Mouse (Mus musculus): ENCODE data around the gene Chfr. TPM values are rescaled to one million over a fixed set of nuclear protein-coding genes. Genes with fewer than 3 reads are reported as not detected.
A peak's percentile ranks its signal among the peaks of the same experiment; 100 is the strongest.

Gene Chfr
- polyA plus RNA-seq, 1 experiment, result 185 TPM

DNA sequence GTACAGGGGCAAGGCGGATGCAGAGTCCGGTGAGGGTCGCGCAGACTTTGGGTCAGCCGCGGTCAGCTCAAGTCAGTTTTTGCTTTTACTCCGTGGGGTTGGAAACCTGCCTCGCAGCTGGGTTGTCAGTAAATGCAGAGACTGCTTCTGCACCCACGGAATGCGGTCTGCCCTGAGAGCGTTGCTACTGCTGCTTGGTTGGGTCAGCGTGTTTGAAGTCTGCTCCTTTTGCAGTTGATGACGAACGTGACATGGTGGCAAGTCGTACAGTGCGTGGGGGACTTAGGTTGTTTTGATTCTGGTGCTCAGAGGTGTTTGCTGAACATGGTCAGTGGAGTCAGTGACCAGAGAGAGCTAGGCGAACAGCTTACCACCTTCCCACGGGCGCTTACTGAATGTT is 41.4 kb downstream of the Chfr start:
- DNase-seq, result no peak
- no peaks in the 10 kb centered on the region for H3K27me3 ChIP-seq (ENCODE audit: control insufficient read depth, insufficient read depth, low read length)
- H3K4me1 ChIP-seq (replicated peaks; ENCODE audit: control insufficient read depth, insufficient read depth, low read length), result 0 out of 2 replicates have a peak, but pooled peaks cover 2% of the 10 kb centered on the region
- H3K27ac ChIP-seq (ENCODE audit: control insufficient read depth, insufficient read depth, low read length), result no peak overlapping the region
- 0 out of 2 replicates have a peak, but pooled peaks have one; percentile 32 for TF ChIP-seq POLR2A (IDR thresholded peaks at IDR 0.05; ENCODE audit: control insufficient read depth, extremely low read depth, insufficient read depth, low read length, poor library complexity)
- TF ChIP-seq CTCF (IDR thresholded peaks at IDR 0.05; ENCODE audit: borderline replicate concordance, control insufficient read depth, extremely low read depth, insufficient read depth, low read length, poor library complexity), result no peak
- 2% methylated on average over 19 of the region's 19 CpGs for WGBS
- peak overlapping the region; percentile 95 for H3K4me3 ChIP-seq (ENCODE audit: control insufficient read depth, insufficient read depth, low read length)
- H3K36me3 ChIP-seq (ENCODE audit: control insufficient read depth, insufficient read depth, low read length), result peaks cover under 1% of the 10 kb centered on the region; the same call in 1 of the 2 replicates

DNA sequence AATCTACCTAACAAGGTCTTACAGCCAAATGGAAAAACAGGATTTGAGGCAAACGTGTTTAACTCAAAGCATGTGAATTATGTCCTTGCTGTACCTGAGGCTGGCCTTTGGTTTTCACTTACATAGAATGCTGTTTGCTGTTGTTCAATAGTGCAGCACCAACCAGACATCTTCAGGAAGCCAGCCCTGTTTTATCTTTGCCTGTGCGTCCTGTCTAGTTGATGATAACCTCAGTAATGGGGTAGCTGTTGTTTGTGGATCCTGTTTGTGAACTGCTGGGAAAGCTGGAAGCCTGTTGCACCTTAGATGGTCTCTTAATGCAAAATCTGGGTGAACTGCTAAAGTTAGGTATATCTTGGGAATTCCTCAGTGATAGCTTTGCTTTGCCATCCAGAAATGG is 43.0 kb downstream of the Chfr start:
- DNase-seq, result no peak
- Histone ChIP-seq H3K4me1 (replicated peaks; ENCODE audit: control insufficient read depth, insufficient read depth, low read length) (0 out of 2 replicates have a peak, but pooled peaks cover 2% of the 10 kb centered on the region), H3K27ac (ENCODE audit: control insufficient read depth, insufficient read depth, low read length) (no peak overlapping the region), H3K27me3 (ENCODE audit: control insufficient read depth, insufficient read depth, low read length) (no peaks in the 10 kb centered on the region), H3K4me3 (ENCODE audit: control insufficient read depth, insufficient read depth, low read length) (no peak overlapping the region), H3K36me3 (ENCODE audit: control insufficient read depth, insufficient read depth, low read length) (no peaks in the 10 kb centered on the region)
- TF ChIP-seq POLR2A (IDR thresholded peaks at IDR 0.05; ENCODE audit: control insufficient read depth, extremely low read depth, insufficient read depth, low read length, poor library complexity), result no peak
- TF ChIP-seq CTCF (IDR thresholded peaks at IDR 0.05; ENCODE audit: borderline replicate concordance, control insufficient read depth, extremely low read depth, insufficient read depth, low read length, poor library complexity), result no peak
- WGBS, result 90% methylated on average over 2 of the region's 2 CpGs

DNA sequence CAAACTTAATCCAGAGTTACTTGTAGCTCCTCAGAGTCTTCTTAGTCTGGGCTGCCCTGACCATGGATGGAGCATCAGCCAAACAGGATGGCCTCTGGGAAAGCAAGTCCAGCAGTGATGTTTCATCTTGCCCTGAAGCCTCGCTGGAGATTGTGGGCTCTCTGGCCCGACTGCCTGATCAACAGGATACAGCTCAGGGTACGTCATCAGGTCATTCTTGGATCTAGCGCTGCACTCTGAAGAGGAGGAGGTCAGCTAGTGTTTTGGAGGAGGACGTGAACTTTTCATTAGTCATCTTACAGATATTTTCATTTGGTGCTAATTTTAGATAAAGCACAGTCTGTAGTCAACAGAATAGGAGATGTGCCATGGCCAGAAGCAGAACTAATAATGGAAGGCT is 46.1 kb downstream of the Chfr start:
- Histone ChIP-seq H3K27me3 (ENCODE audit: control insufficient read depth, insufficient read depth, low read length) (no peaks in the 10 kb centered on the region), H3K36me3 (ENCODE audit: control insufficient read depth, insufficient read depth, low read length) (peaks cover 24% of the 10 kb centered on the region), H3K4me1 (replicated peaks; ENCODE audit: control insufficient read depth, insufficient read depth, low read length) (0 out of 2 replicates have a peak, but pooled peaks cover 2% of the 10 kb centered on the region), H3K4me3 (ENCODE audit: control insufficient read depth, insufficient read depth, low read length) (no peak overlapping the region), H3K27ac (ENCODE audit: control insufficient read depth, insufficient read depth, low read length) (no peak overlapping the region)
- TF ChIP-seq CTCF (IDR thresholded peaks at IDR 0.05; ENCODE audit: borderline replicate concordance, control insufficient read depth, extremely low read depth, insufficient read depth, low read length, poor library complexity) (no peak), POLR2A (IDR thresholded peaks at IDR 0.05; ENCODE audit: control insufficient read depth, extremely low read depth, insufficient read depth, low read length, poor library complexity) (no peak)
- no peak for DNase-seq
- WGBS, result 95% methylated on average over 5 of the region's 5 CpGs

DNA sequence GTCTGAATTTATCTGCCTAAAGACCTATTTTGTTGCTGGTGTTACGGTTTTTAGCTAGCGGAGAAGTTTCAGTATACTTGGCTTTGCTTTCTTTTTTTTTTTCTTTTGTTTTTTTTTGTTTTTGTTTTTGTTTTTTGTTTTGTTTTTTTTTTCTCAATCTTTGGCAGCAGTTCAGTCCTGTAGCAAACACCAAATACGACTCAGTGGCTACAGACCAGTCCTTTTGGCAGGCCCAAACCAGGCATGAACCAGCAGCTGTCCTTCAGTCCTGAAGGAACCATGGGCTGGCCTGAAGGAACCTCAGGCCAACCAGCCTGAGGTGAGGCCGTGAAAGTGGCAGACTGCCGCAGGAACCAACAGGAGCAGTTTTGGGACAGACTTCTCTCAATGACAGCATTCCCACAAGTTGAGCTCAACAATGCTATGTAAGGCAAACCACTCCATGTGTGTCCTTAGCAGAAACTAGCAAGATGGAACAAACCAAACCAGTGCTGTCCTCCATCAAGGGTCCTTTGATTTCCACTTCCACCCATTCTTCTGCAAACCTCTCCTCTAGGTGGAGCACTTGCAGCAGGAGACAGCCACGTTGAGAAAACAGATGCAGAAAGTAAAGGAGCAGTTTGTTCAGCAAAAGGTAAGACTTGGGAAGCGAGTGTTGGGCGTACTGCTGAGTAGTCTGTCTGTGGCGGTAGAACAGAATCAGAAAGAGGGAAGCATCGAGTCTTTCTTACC is 67.7 kb downstream of the Chfr start:
- Histone ChIP-seq H3K4me1 (replicated peaks; ENCODE audit: control insufficient read depth, insufficient read depth, low read length) (no peaks in the 10 kb centered on the region), H3K27ac (ENCODE audit: control insufficient read depth, insufficient read depth, low read length) (no peak overlapping the region), H3K36me3 (ENCODE audit: control insufficient read depth, insufficient read depth, low read length) (peaks cover 59% of the 10 kb centered on the region), H3K27me3 (ENCODE audit: control insufficient read depth, insufficient read depth, low read length) (no peaks in the 10 kb centered on the region), H3K4me3 (ENCODE audit: control insufficient read depth, insufficient read depth, low read length) (no peak overlapping the region)
- WGBS, result 87% methylated on average over 10 of the region's 10 CpGs
- peak; percentile 29 for DNase-seq
- TF ChIP-seq POLR2A (IDR thresholded peaks at IDR 0.05; ENCODE audit: control insufficient read depth, extremely low read depth, insufficient read depth, low read length, poor library complexity) (no peak), CTCF (IDR thresholded peaks at IDR 0.05; ENCODE audit: borderline replicate concordance, control insufficient read depth, extremely low read depth, insufficient read depth, low read length, poor library complexity) (no peak)

DNA sequence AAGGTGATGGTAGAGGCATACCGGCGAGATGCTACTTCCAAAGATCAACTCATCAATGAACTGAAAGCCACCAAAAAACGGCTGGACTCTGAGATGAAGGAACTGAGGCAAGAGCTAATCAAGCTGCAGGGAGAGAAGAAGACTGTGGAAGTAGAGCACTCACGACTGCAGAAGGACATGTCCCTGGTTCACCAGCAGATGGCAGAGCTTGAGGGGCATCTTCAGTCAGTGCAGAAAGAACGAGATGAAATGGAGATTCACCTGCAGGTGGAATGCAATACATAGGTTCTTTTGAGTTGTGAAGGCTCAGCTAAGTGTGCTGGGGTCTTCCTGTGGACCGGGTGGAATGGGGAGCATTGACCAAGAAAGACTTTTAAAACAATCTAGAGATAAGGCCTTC is 69.1 kb downstream of the Chfr start:
- Histone ChIP-seq H3K4me1 (replicated peaks; ENCODE audit: control insufficient read depth, insufficient read depth, low read length) (no peaks in the 10 kb centered on the region), H3K36me3 (ENCODE audit: control insufficient read depth, insufficient read depth, low read length) (peaks cover 71% of the 10 kb centered on the region), H3K4me3 (ENCODE audit: control insufficient read depth, insufficient read depth, low read length) (no peak overlapping the region), H3K27ac (ENCODE audit: control insufficient read depth, insufficient read depth, low read length) (no peak overlapping the region), H3K27me3 (ENCODE audit: control insufficient read depth, insufficient read depth, low read length) (no peaks in the 10 kb centered on the region)
- DNase-seq, result peak; percentile 6
- WGBS, result 77% methylated on average over 6 of the region's 6 CpGs
- TF ChIP-seq CTCF (IDR thresholded peaks at IDR 0.05; ENCODE audit: borderline replicate concordance, control insufficient read depth, extremely low read depth, insufficient read depth, low read length, poor library complexity) (no peak), POLR2A (IDR thresholded peaks at IDR 0.05; ENCODE audit: control insufficient read depth, extremely low read depth, insufficient read depth, low read length, poor library complexity) (no peak)

DNA sequence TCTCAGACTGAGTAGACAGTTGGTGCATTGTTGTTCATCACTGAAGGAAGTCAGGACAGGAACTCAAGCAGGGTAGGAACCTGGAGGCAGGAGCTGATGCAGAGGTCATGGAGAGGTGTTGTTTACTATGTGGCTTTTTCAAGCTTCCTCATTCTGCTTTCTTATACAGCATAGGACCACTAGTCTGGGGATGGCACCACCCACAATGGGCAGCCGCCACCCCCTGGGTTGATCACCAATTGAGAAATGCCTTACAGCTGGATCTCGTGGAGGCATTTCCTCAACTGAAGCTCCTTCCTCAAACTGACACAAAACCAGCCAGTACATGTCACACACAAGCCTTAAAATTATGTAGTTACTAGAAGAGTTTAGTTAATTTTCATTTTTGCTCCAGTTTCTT is 75.7 kb downstream of the Chfr start:
- Histone ChIP-seq H3K36me3 (ENCODE audit: control insufficient read depth, insufficient read depth, low read length) (peaks cover 61% of the 10 kb centered on the region), H3K4me3 (ENCODE audit: control insufficient read depth, insufficient read depth, low read length) (no peak overlapping the region), H3K27ac (ENCODE audit: control insufficient read depth, insufficient read depth, low read length) (no peak overlapping the region), H3K4me1 (replicated peaks; ENCODE audit: control insufficient read depth, insufficient read depth, low read length) (no peaks in the 10 kb centered on the region), H3K27me3 (ENCODE audit: control insufficient read depth, insufficient read depth, low read length) (no peaks in the 10 kb centered on the region)
- 81% methylated on average over 2 of the region's 2 CpGs for WGBS
- no peak for TF ChIP-seq CTCF (IDR thresholded peaks at IDR 0.05; ENCODE audit: borderline replicate concordance, control insufficient read depth, extremely low read depth, insufficient read depth, low read length, poor library complexity)
- TF ChIP-seq POLR2A (IDR thresholded peaks at IDR 0.05; ENCODE audit: control insufficient read depth, extremely low read depth, insufficient read depth, low read length, poor library complexity), result no peak
- DNase-seq, result no peak
